In the genomic region with DNA sequence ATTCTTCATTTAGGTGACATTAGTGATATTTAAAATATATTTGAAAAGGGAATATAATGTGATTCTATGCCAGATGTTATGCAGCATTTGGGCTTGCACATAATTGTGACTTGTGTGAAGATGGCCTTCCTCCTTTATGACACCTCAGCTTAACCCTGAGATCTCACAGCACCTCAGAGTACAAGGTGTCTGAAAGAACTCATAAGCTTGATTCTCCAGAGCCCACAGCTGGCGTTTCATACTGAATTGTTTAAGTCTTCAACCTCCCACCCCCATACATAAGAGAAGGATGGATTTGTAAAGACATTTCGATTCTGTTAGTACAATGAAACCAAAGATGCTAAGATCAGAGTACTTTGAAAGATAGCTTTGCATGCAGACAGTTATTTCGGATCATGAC, we compare ENCODE assay signal across 9 mouse cellular contexts. TPM values are rescaled to one million over a fixed set of nuclear protein-coding genes. Genes with fewer than 3 reads are reported as not detected.
A peak's percentile ranks its signal among the peaks of the same experiment; 100 is the strongest.
DNase-seq lines count a peak whose midpoint lies in the region; ATAC-seq and TF ChIP-seq lines count a peak whose summit lies in the region.
"Had no signal": no experiment of that assay in that cellular context is flagged by ENCODE, and none has a peak within 500 bp of the region (broad histone marks: within the 10 kb centered on the region; RNA-seq: fewer than 3 reads in every experiment).

No protein-coding gene starts in this region.

- no peaks in the 10 kb centered on the region for H3K9me3 ChIP-seq in hindbrain, embryonic 16.5 days (ENCODE audit: control insufficient read depth, low read length)
- H3K9me3 ChIP-seq in midbrain, embryonic 15.5 days, result no peaks in the 10 kb centered on the region

- ATAC-seq in hindbrain, embryonic 16.5 days, result no peak
- ATAC-seq in midbrain, embryonic 15.5 days (replicated peaks), result no peak

- WGBS in kidney, adult 2 months, result 55% methylated on average over 3 of the region's 3 CpGs
- WGBS in hindbrain, embryonic 16.5 days, result 73% methylated on average over 3 of the region's 3 CpGs
- 63% methylated on average over 3 of the region's 3 CpGs for WGBS in midbrain, embryonic 15.5 days

- peaks cover under 1% of the 10 kb centered on the region; the same call in 1 of the 2 replicates for H3K36me3 ChIP-seq in kidney, adult 2 months (ENCODE audit: control insufficient read depth, insufficient read depth, low read length)
- H3K36me3 ChIP-seq in hindbrain, embryonic 16.5 days (ENCODE audit: control insufficient read depth, insufficient read depth, low read length), result peaks cover 4% of the 10 kb centered on the region
- 0 out of 2 replicates have a peak, but pooled peaks cover under 1% of the 10 kb centered on the region for H3K36me3 ChIP-seq in midbrain, embryonic 15.5 days (replicated peaks)

- peak overlapping the region; percentile 88 for H3K4me3 ChIP-seq in kidney, adult 2 months (ENCODE audit: insufficient read depth, low read depth, low read length)
- H3K4me3 ChIP-seq in cortical plate, adult 2 months (ENCODE audit: insufficient read depth, low read length), result peak overlapping the region; percentile 97
- H3K4me3 ChIP-seq in hindbrain, embryonic 16.5 days (ENCODE audit: low read length), result peak overlapping the region; percentile 88
- peak overlapping the region; percentile 56 for H3K4me3 ChIP-seq in midbrain, embryonic 15.5 days

- H3K27ac ChIP-seq in kidney, adult 2 months (ENCODE audit: insufficient read depth, low read depth, low read length), result peak overlapping the region; percentile 97
- no peak overlapping the region for H3K27ac ChIP-seq in cortical plate, adult 2 months (ENCODE audit: insufficient read depth, low read length)
- no peak overlapping the region for H3K27ac ChIP-seq in hindbrain, embryonic 16.5 days (ENCODE audit: low read depth, low read length)
- H3K27ac ChIP-seq in midbrain, embryonic 15.5 days, result no peak overlapping the region

- DNase-seq in kidney, adult 2 months, result no peak
- DNase-seq in kidney, adult 9 months, result no peak
- no peak for DNase-seq in urinary bladder, postnatal 4 days (ENCODE audit: low spot score in 2 of 2)
- no peak for DNase-seq in lung, postnatal 25 days (ENCODE audit: low spot score)
- no peak for DNase-seq in cerebellum, postnatal 36 days

- H3K9ac ChIP-seq in hindbrain, embryonic 16.5 days (ENCODE audit: low read depth, low read length), result peak overlapping the region; percentile 95; the same call in 1 of the 2 replicates
- no peak overlapping the region; the same call in 1 of the 2 replicates for H3K9ac ChIP-seq in midbrain, embryonic 15.5 days

- peaks cover 9% of the 10 kb centered on the region for H3K4me1 ChIP-seq in kidney, adult 2 months (ENCODE audit: control insufficient read depth, insufficient read depth, low read length)
- peaks cover 4% of the 10 kb centered on the region; the same call in 1 of the 2 replicates for H3K4me1 ChIP-seq in cortical plate, adult 2 months (ENCODE audit: control insufficient read depth, insufficient read depth, low read length)
- peaks cover 13% of the 10 kb centered on the region for H3K4me1 ChIP-seq in hindbrain, embryonic 16.5 days (ENCODE audit: control insufficient read depth, insufficient read depth, low read depth, low read length)
- peaks cover 17% of the 10 kb centered on the region for H3K4me1 ChIP-seq in midbrain, embryonic 15.5 days

- no peaks in the 10 kb centered on the region for H3K27me3 ChIP-seq in kidney, adult 2 months (replicated peaks; ENCODE audit: control insufficient read depth, insufficient read depth, low read length)
- no peaks in the 10 kb centered on the region for H3K27me3 ChIP-seq in hindbrain, embryonic 16.5 days (replicated peaks; ENCODE audit: control insufficient read depth, insufficient read depth, low read length)
- H3K27me3 ChIP-seq in midbrain, embryonic 15.5 days (replicated peaks), result no peaks in the 10 kb centered on the region
- H3K27me3 ChIP-seq: Patski had no signal

- TF ChIP-seq POLR2A in kidney, adult 2 months (IDR thresholded peaks at IDR 0.05; ENCODE audit: low read depth, low read length), result no peak
- TF ChIP-seq POLR2A in cortical plate, adult 2 months (IDR thresholded peaks at IDR 0.05; ENCODE audit: extremely low read depth, insufficient read depth, low read length), result no peak

- peak overlapping the region; percentile 65 for H3K4me2 ChIP-seq in hindbrain, embryonic 16.5 days (ENCODE audit: low read length)
- peak overlapping the region; percentile 77 for H3K4me2 ChIP-seq in midbrain, embryonic 15.5 days

- no peak for TF ChIP-seq CTCF in kidney, adult 2 months (conservative IDR thresholded peaks at IDR 0.05; ENCODE audit: insufficient read depth, insufficient read length, low read depth, low read length)
- TF ChIP-seq CTCF in cortical plate, adult 2 months (IDR thresholded peaks at IDR 0.05; ENCODE audit: extremely low read depth, insufficient read depth, low read length), result no peak

RNA-seq across cellular contexts. Expression of gene Oxsm, which starts 0.5 kb away (rescaled TPM):
- 16.6 and 18.7 TPM in 2 replicates for polyA plus RNA-seq in kidney, adult 2 months (2012; rRNA removed)
- 6.0 and 6.1 TPM in 2 replicates for polyA plus RNA-seq in cortical plate, adult 2 months (2012; rRNA removed)
- polyA plus RNA-seq in hindbrain, embryonic 16.5 days (2015; fragmentation: Nextera tagmentation; extraction: Ambion mirVana), result 1.8 and 2.9 TPM in 2 replicates
- polyA plus RNA-seq in midbrain, embryonic 15.5 days (2015; fragmentation: Nextera tagmentation; extraction: Ambion mirVana), result 1.9 and 2.1 TPM in 2 replicates

RNA-seq across cellular contexts. Expression of gene Ngly1, which starts 1.0 kb away (rescaled TPM):
- 40.2 and 51.3 TPM in 2 replicates for polyA plus RNA-seq in kidney, adult 2 months (2012; rRNA removed)
- 17.3 and 17.5 TPM in 2 replicates for polyA plus RNA-seq in cortical plate, adult 2 months (2012; rRNA removed)
- 27.4 and 30.1 TPM in 2 replicates for polyA plus RNA-seq in hindbrain, embryonic 16.5 days (2015; fragmentation: Nextera tagmentation; extraction: Ambion mirVana)
- polyA plus RNA-seq in midbrain, embryonic 15.5 days (2015; fragmentation: Nextera tagmentation; extraction: Ambion mirVana), result 25.4 and 26.0 TPM in 2 replicates
